Mouse (Mus musculus): ENCODE results near the gene Olfr124. TPM values are rescaled to one million over a fixed set of nuclear protein-coding genes. Genes with fewer than 3 reads are reported as not detected.

Olfr124 gene
- total and polyA plus RNA-seq, 3 experiments = not detected

DNA sequence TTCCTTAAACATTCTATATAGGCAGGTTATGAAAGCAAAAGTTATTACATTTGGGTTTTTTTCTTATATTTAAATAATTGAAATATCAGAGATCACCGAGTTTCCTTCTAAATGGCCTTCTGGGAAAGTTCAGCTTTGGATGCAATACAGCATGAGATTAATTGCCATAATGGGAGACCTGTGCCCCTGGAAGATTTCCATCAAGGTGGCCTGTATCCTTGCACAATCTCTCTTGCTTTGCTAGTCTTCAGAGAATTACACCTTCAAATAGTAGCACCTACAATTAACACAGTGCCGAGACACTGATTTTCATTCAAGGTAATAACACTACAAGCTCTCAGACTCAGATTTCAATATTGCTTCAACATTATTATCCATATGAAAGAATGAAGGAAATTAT, 6.5 kb upstream of the Olfr124 start, which contains the start of gene Olfr123:
Olfr123 (plus strand) TSS at position 301 of the 400 bp plus-strand sequence.
- no peak for TF ChIP-seq ETS1 (conservative IDR thresholded peaks at IDR 0.05; ENCODE audit: low read depth, low read length)
- Histone ChIP-seq H3K36me3 (replicated peaks in 1 of 2; ENCODE audit: control insufficient read depth in 1 of 2, insufficient read depth in 1 of 2, low read length in 1 of 2) (no peaks in the 10 kb centered on the region), H3K4me1 (ENCODE audit: control insufficient read depth in 1 of 2, insufficient read depth in 2 of 2) (no peaks in the 10 kb centered on the region), H3K27me3 (replicated peaks) (no peaks in the 10 kb centered on the region), H3K4me2 (ENCODE audit: insufficient read depth, low read depth, poor library complexity, severe bottlenecking) (no peak within 1 kb of the TSS), H3K9ac (ENCODE audit: insufficient read depth, low read depth) (no peak within 1 kb of the TSS), H3K4me3 (replicated peaks in 1 of 3; ENCODE audit: low read depth in 2 of 3, low read length in 2 of 3, poor library complexity in 1 of 3) (no peak within 1 kb of the TSS), H3K27ac (ENCODE audit: insufficient read depth, low read depth) (no peak within 1 kb of the TSS), H3K79me2 (replicated peaks; ENCODE audit: control insufficient read depth, extremely low read depth, insufficient read depth, poor library complexity, severe bottlenecking) (no peaks in the 10 kb centered on the region), H3K9me3 (replicated peaks; ENCODE audit: low read length) (peaks cover 28% of the 10 kb centered on the region)
- dilution Hi-C loops (cut with MboI; ENCODE audit: extremely low pct_ligation_motif_present, extremely low pct_unique_long_range_greater_than_20kb, low sequenced_read_pairs) (no loop called here), in situ Hi-C loops (cut with MboI; ENCODE audit: low pct_ligation_motif_present, low pct_unique_long_range_greater_than_20kb, low sequenced_read_pairs) (no loop called here)
- no peak for DNase-seq (ENCODE audit: extremely low read depth)

DNA sequence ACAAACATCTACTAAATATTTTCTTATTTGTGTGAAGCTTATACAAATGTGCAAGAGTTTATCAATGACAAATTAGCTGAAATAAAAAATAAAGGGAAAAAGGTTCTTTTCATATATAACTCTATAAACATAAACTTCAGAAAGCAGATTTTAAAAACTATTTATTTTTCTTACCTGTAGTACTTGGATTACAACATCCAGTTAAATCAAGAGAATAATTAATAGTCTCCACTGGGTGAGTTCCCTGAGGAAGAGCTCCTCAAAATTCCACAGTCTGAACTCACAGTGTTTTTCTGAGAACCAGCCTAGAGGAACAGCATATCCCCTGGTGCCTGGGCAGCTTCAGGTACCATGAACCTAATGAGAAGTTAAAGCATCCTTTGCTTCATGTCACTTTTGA, 33.0 kb downstream of the Olfr124 start, which contains the start of gene Olfr125:
Olfr125 (plus strand) TSS at position 301 of the 400 bp plus-strand sequence.
- TF ChIP-seq JUND (conservative IDR thresholded peaks at IDR 0.05; ENCODE audit: low read depth, low read length) = no peak
- no peak for TF ChIP-seq ZKSCAN1 (IDR thresholded peaks at IDR 0.05; ENCODE audit: borderline replicate concordance, low read depth, low read length)
- no peak for TF ChIP-seq UBTF (IDR thresholded peaks at IDR 0.05; ENCODE audit: low read depth, low read length)
- no peak for TF ChIP-seq SMC3 (IDR thresholded peaks at IDR 0.05; ENCODE audit: low read depth, low read length)
- no peak for TF ChIP-seq SIN3A (IDR thresholded peaks at IDR 0.05; ENCODE audit: low read length)
- TF ChIP-seq JUN (IDR thresholded peaks at IDR 0.05; ENCODE audit: insufficient read depth, low read depth, low read length) = no peak
- TF ChIP-seq MAZ (IDR thresholded peaks at IDR 0.05; ENCODE audit: low read depth, low read length) = no peak
- TF ChIP-seq GABPA (IDR thresholded peaks at IDR 0.05; ENCODE audit: insufficient replicate concordance, low read depth, low read length) = no peak
- TF ChIP-seq ETS1 (conservative IDR thresholded peaks at IDR 0.05; ENCODE audit: low read depth, low read length) = no peak
- no peak for TF ChIP-seq POLR2A (IDR thresholded peaks at IDR 0.05; ENCODE audit: low read depth, low read length)
- Histone ChIP-seq H3K9ac (ENCODE audit: insufficient read depth, low read depth) (no peak within 1 kb of the TSS), H3K79me2 (replicated peaks; ENCODE audit: control insufficient read depth, extremely low read depth, insufficient read depth, poor library complexity, severe bottlenecking) (no peaks in the 10 kb centered on the region), H3K4me1 (ENCODE audit: control insufficient read depth in 1 of 2, insufficient read depth in 2 of 2) (no peaks in the 10 kb centered on the region), H3K4me3 (replicated peaks in 1 of 3; ENCODE audit: low read depth in 2 of 3, low read length in 2 of 3, poor library complexity in 1 of 3) (no peak within 1 kb of the TSS), H3K27me3 (replicated peaks) (no peaks in the 10 kb centered on the region), H3K9me3 (replicated peaks; ENCODE audit: low read length) (peaks cover 11% of the 10 kb centered on the region), H3K27ac (ENCODE audit: insufficient read depth, low read depth) (no peak within 1 kb of the TSS), H3K4me2 (ENCODE audit: insufficient read depth, low read depth, poor library complexity, severe bottlenecking) (no peak within 1 kb of the TSS), H3K36me3 (replicated peaks in 1 of 2; ENCODE audit: control insufficient read depth in 1 of 2, insufficient read depth in 1 of 2, low read length in 1 of 2) (no peaks in the 10 kb centered on the region)
- in situ Hi-C loops (cut with MboI; ENCODE audit: low pct_ligation_motif_present, low pct_unique_long_range_greater_than_20kb, low sequenced_read_pairs) = no loop called here
- DNase-seq (ENCODE audit: extremely low read depth) = no peak
- dilution Hi-C loops (cut with MboI; ENCODE audit: extremely low pct_ligation_motif_present, extremely low pct_unique_long_range_greater_than_20kb, low sequenced_read_pairs) = no loop called here

- Histone ChIP-seq H3K27ac (ENCODE audit: insufficient read depth, low read depth) (no peak within 1 kb of the TSS), H3K79me2 (replicated peaks; ENCODE audit: control insufficient read depth, extremely low read depth, insufficient read depth, poor library complexity, severe bottlenecking) (no peaks in the 10 kb centered on the region), H3K27me3 (replicated peaks) (no peaks in the 10 kb centered on the region), H3K4me2 (ENCODE audit: insufficient read depth, low read depth, poor library complexity, severe bottlenecking) (no peak within 1 kb of the TSS), H3K4me3 (replicated peaks in 1 of 3; ENCODE audit: low read depth in 2 of 3, low read length in 2 of 3, poor library complexity in 1 of 3) (no peak within 1 kb of the TSS), H3K4me1 (ENCODE audit: control insufficient read depth in 1 of 2, insufficient read depth in 2 of 2) (no peaks in the 10 kb centered on the region), H3K9ac (ENCODE audit: insufficient read depth, low read depth) (no peak within 1 kb of the TSS), H3K9me3 (replicated peaks; ENCODE audit: low read length) (peaks cover 13% of the 10 kb centered on the region), H3K36me3 (replicated peaks in 1 of 2; ENCODE audit: control insufficient read depth in 1 of 2, insufficient read depth in 1 of 2, low read length in 1 of 2) (no peaks in the 10 kb centered on the region)
- dilution Hi-C loops (cut with MboI; ENCODE audit: extremely low pct_ligation_motif_present, extremely low pct_unique_long_range_greater_than_20kb, low sequenced_read_pairs) (no loop called here), in situ Hi-C loops (cut with MboI; ENCODE audit: low pct_ligation_motif_present, low pct_unique_long_range_greater_than_20kb, low sequenced_read_pairs) (no loop called here)
- no peak for TF ChIP-seq KAT2A (IDR thresholded peaks at IDR 0.05; ENCODE audit: insufficient replicate concordance, low read length)
- DNase-seq (ENCODE audit: extremely low read depth) = no peak
These were observed 47.5 kb downstream of the Olfr124 start, which contains the start of gene Olfr126 for GRCm38 (mm10) chr17:37847183-37847582. Olfr126 (plus strand) TSS chr17:37847483.

Other genes starting within 250 kb of the Olfr124 start
- not detected in 2 replicates for gene Olfr112, start 230.4 kb upstream of the Olfr124 start, total RNA-seq (2012; rRNA removed)
- not detected in 2 replicates for gene Olfr112, start 230.4 kb upstream of the Olfr124 start, total RNA-seq (2014; rRNA removed)
- gene Olfr112, start 230.4 kb upstream of the Olfr124 start, polyA plus RNA-seq (2012; ENCODE audit: insufficient read length, low read depth) = not detected in 2 replicates
- gene Olfr113, start 222.2 kb upstream of the Olfr124 start, total RNA-seq (2012; rRNA removed) = not detected in 2 replicates
- not detected in 2 replicates for gene Olfr113, start 222.2 kb upstream of the Olfr124 start, total RNA-seq (2014; rRNA removed)
- gene Olfr113, start 222.2 kb upstream of the Olfr124 start, polyA plus RNA-seq (2012; ENCODE audit: insufficient read length, low read depth) = not detected in 2 replicates
- not detected in 2 replicates for gene Olfr114, start 207.1 kb upstream of the Olfr124 start, total RNA-seq (2012; rRNA removed)
- gene Olfr114, start 207.1 kb upstream of the Olfr124 start, total RNA-seq (2014; rRNA removed) = not detected in 2 replicates
- not detected in 2 replicates for gene Olfr114, start 207.1 kb upstream of the Olfr124 start, polyA plus RNA-seq (2012; ENCODE audit: insufficient read length, low read depth)
- gene Olfr115, start 172.8 kb upstream of the Olfr124 start, total RNA-seq (2012; rRNA removed) = not detected in 2 replicates
- gene Olfr115, start 172.8 kb upstream of the Olfr124 start, total RNA-seq (2014; rRNA removed) = not detected in 2 replicates
- not detected in 2 replicates for gene Olfr115, start 172.8 kb upstream of the Olfr124 start, polyA plus RNA-seq (2012; ENCODE audit: insufficient read length, low read depth)
- gene Olfr116, start 172.7 kb upstream of the Olfr124 start, total RNA-seq (2012; rRNA removed) = not detected in 2 replicates
- not detected in 2 replicates for gene Olfr116, start 172.7 kb upstream of the Olfr124 start, total RNA-seq (2014; rRNA removed)
- not detected in 2 replicates for gene Olfr116, start 172.7 kb upstream of the Olfr124 start, polyA plus RNA-seq (2012; ENCODE audit: insufficient read length, low read depth)
- not detected in 2 replicates for gene Olfr117, start 136.1 kb upstream of the Olfr124 start, total RNA-seq (2012; rRNA removed)
- gene Olfr117, start 136.1 kb upstream of the Olfr124 start, total RNA-seq (2014; rRNA removed) = not detected in 2 replicates
- gene Olfr117, start 136.1 kb upstream of the Olfr124 start, polyA plus RNA-seq (2012; ENCODE audit: insufficient read length, low read depth) = not detected in 2 replicates
- not detected in 2 replicates for gene Olfr118, start 132.9 kb upstream of the Olfr124 start, total RNA-seq (2012; rRNA removed)
- gene Olfr118, start 132.9 kb upstream of the Olfr124 start, total RNA-seq (2014; rRNA removed) = not detected in 2 replicates
- not detected in 2 replicates for gene Olfr118, start 132.9 kb upstream of the Olfr124 start, polyA plus RNA-seq (2012; ENCODE audit: insufficient read length, low read depth)
- gene Olfr119, start 103.3 kb upstream of the Olfr124 start, total RNA-seq (2012; rRNA removed) = not detected in 2 replicates
- not detected in 2 replicates for gene Olfr119, start 103.3 kb upstream of the Olfr124 start, total RNA-seq (2014; rRNA removed)
- gene Olfr119, start 103.3 kb upstream of the Olfr124 start, polyA plus RNA-seq (2012; ENCODE audit: insufficient read length, low read depth) = not detected in 2 replicates
- not detected in 2 replicates for gene Olfr120, start 78.1 kb upstream of the Olfr124 start, total RNA-seq (2012; rRNA removed)
- gene Olfr120, start 78.1 kb upstream of the Olfr124 start, total RNA-seq (2014; rRNA removed) = not detected in 2 replicates
- not detected in 2 replicates for gene Olfr120, start 78.1 kb upstream of the Olfr124 start, polyA plus RNA-seq (2012; ENCODE audit: insufficient read length, low read depth)
- gene Olfr121, start 51.0 kb upstream of the Olfr124 start, total RNA-seq (2012; rRNA removed) = not detected in 2 replicates
- not detected in 2 replicates for gene Olfr121, start 51.0 kb upstream of the Olfr124 start, total RNA-seq (2014; rRNA removed)
- not detected in 2 replicates for gene Olfr121, start 51.0 kb upstream of the Olfr124 start, polyA plus RNA-seq (2012; ENCODE audit: insufficient read length, low read depth)
- gene Olfr122, start 31.3 kb upstream of the Olfr124 start, total RNA-seq (2012; rRNA removed) = not detected in 2 replicates
- gene Olfr122, start 31.3 kb upstream of the Olfr124 start, total RNA-seq (2014; rRNA removed) = not detected in 2 replicates
- gene Olfr122, start 31.3 kb upstream of the Olfr124 start, polyA plus RNA-seq (2012; ENCODE audit: insufficient read length, low read depth) = not detected in 2 replicates
- gene Olfr123, start 6.4 kb upstream of the Olfr124 start, total RNA-seq (2012; rRNA removed) = not detected in 2 replicates
- gene Olfr123, start 6.4 kb upstream of the Olfr124 start, total RNA-seq (2014; rRNA removed) = not detected in 2 replicates
- gene Olfr123, start 6.4 kb upstream of the Olfr124 start, polyA plus RNA-seq (2012; ENCODE audit: insufficient read length, low read depth) = not detected in 2 replicates
- gene Olfr125, start 33.1 kb downstream of the Olfr124 start, total RNA-seq (2012; rRNA removed) = not detected in 2 replicates
- not detected in 2 replicates for gene Olfr125, start 33.1 kb downstream of the Olfr124 start, total RNA-seq (2014; rRNA removed)
- gene Olfr125, start 33.1 kb downstream of the Olfr124 start, polyA plus RNA-seq (2012; ENCODE audit: insufficient read length, low read depth) = not detected in 2 replicates
- not detected in 2 replicates for gene Olfr126, start 47.6 kb downstream of the Olfr124 start, total RNA-seq (2012; rRNA removed)
- gene Olfr126, start 47.6 kb downstream of the Olfr124 start, total RNA-seq (2014; rRNA removed) = not detected in 2 replicates
- gene Olfr126, start 47.6 kb downstream of the Olfr124 start, polyA plus RNA-seq (2012; ENCODE audit: insufficient read length, low read depth) = not detected in 2 replicates
- not detected in 2 replicates for gene Olfr127, start 100.5 kb downstream of the Olfr124 start, total RNA-seq (2012; rRNA removed)
- not detected in 2 replicates for gene Olfr127, start 100.5 kb downstream of the Olfr124 start, total RNA-seq (2014; rRNA removed)
- 0.07 and 0.10 TPM in 2 replicates for gene Olfr127, start 100.5 kb downstream of the Olfr124 start, polyA plus RNA-seq (2012; ENCODE audit: insufficient read length, low read depth)
- gene Olfr128, start 120.7 kb downstream of the Olfr124 start, total RNA-seq (2012; rRNA removed) = not detected in 2 replicates
- gene Olfr128, start 120.7 kb downstream of the Olfr124 start, total RNA-seq (2014; rRNA removed) = not detected in 2 replicates
- gene Olfr128, start 120.7 kb downstream of the Olfr124 start, polyA plus RNA-seq (2012; ENCODE audit: insufficient read length, low read depth) = not detected in 2 replicates
- gene Olfr761, start 153.2 kb downstream of the Olfr124 start, total RNA-seq (2012; rRNA removed) = not detected in 2 replicates
- gene Olfr761, start 153.2 kb downstream of the Olfr124 start, total RNA-seq (2014; rRNA removed) = not detected in 2 replicates
- not detected in 2 replicates for gene Olfr761, start 153.2 kb downstream of the Olfr124 start, polyA plus RNA-seq (2012; ENCODE audit: insufficient read length, low read depth)